Comparison of ENCODE assay signal across 13 mouse cellular contexts in genomic region chr5:111622481-111622880, GRCm38 (mm10).
"Had no signal": no experiment of that assay in that cellular context is flagged by ENCODE, and none has a peak within 500 bp of the region (broad histone marks: within the 10 kb centered on the region; RNA-seq: fewer than 3 reads in every experiment).

No protein-coding gene starts in this region.

- H3K4me3 ChIP-seq: left cerebral cortex, adult 2 months; limb, embryonic 15.5 days; liver, embryonic 12.5 days; midbrain, embryonic 13.5 days; myocyte; neural tube, embryonic 15.5 days had no signal

- H3K27ac ChIP-seq: left cerebral cortex, adult 2 months; limb, embryonic 15.5 days; liver, embryonic 12.5 days; midbrain, embryonic 13.5 days; neural tube, embryonic 15.5 days; stomach, postnatal 0 days had no signal

- H3K27me3 ChIP-seq: limb, embryonic 15.5 days had no signal

- H3K9me3 ChIP-seq: limb, embryonic 15.5 days; liver, embryonic 12.5 days; midbrain, embryonic 13.5 days; neural tube, embryonic 15.5 days had no signal

- H3K36me3 ChIP-seq: limb, embryonic 15.5 days; liver, embryonic 12.5 days; midbrain, embryonic 13.5 days; neural tube, embryonic 15.5 days had no signal

- H3K4me2 ChIP-seq: limb, embryonic 15.5 days; liver, embryonic 12.5 days; lung, embryonic 14.5 days; midbrain, embryonic 13.5 days; neural tube, embryonic 15.5 days had no signal

- ATAC-seq: liver, embryonic 12.5 days; midbrain, embryonic 13.5 days had no signal

- H3K4me1 ChIP-seq: liver, embryonic 12.5 days; neural tube, embryonic 15.5 days had no signal

- DNase-seq: kidney, postnatal 25 days; lung, embryonic 14.5 days; lung, postnatal 14 days; right cerebral cortex, adult 18-20 months; right cerebral cortex, postnatal 25 days; thymus, postnatal 4 days had no signal

- H3K9ac ChIP-seq: limb, embryonic 15.5 days; liver, embryonic 12.5 days; lung, embryonic 14.5 days; midbrain, embryonic 13.5 days; neural tube, embryonic 15.5 days had no signal
